Mouse (Mus musculus) bone marrow, adult 2 months (tissue): ENCODE data around the gene Unc119b.

Experiments
- CTCF ChIP-seq: fragments of 200-500 bp; IDR thresholded peaks from 2 replicates; pipeline ENCODE4 v1.5.1; 2011; ENCODE audit warnings: low read length, control low read depth; ENCODE audit not compliant: control insufficient read depth, insufficient read depth
- POLR2A ChIP-seq: fragments of 200-500 bp; IDR thresholded peaks from 2 replicates; pipeline ENCODE4 v1.6.1; 2011; ENCODE audit warnings: low read depth, mild to moderate bottlenecking, control low read depth, low read length, borderline replicate concordance; ENCODE audit not compliant: control insufficient read depth

DNA sequence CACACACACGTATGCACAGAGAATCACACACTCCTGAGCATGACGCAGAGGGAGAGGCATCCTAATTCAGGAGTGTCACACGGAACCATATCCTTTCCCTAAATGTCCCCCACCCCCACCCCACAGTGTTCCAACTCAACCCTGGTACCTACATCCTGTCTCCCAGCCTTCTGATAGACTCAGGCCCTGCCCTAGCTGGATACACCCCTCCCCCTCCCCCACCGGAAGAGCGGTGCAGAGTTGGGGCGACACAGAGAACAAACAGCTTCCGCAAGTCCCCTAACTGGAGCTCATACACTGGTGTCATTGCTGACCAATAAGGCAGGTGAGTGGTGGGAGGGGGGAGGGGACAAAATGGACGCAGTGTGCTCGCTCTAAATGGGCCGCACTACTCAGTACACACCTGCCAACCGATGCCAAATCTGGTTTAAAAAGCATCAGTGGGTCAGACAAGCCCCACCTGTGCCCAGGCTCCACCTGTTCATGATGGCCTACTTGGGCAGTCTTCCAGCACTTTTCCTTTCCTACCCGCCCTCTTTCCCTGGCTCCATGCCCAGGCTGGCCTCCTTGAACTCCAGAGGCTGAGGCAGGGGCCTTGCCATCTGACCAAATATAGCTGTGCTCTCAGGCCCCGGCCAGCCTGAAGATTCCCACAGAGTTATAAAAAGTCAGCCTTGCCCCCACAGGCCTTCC, 46.6 kb upstream of the Unc119b start:
- no peak for TF ChIP-seq CTCF
- TF ChIP-seq POLR2A = no peak
